Mouse (Mus musculus) bone marrow, adult 2 months (tissue): Measurements from ENCODE around the gene Krt39.

ENCODE experiments used
- CTCF ChIP-seq: fragments of 200-500 bp; IDR thresholded peaks from 2 replicates; pipeline ENCODE4 v1.5.1; 2011; ENCODE audit warnings: low read length, control low read depth; ENCODE audit not compliant: control insufficient read depth, insufficient read depth
- POLR2A ChIP-seq: fragments of 200-500 bp; IDR thresholded peaks from 2 replicates; pipeline ENCODE4 v1.6.1; 2011; ENCODE audit warnings: low read depth, mild to moderate bottlenecking, control low read depth, low read length, borderline replicate concordance; ENCODE audit not compliant: control insufficient read depth

- no peak for TF ChIP-seq CTCF
- no peak for TF ChIP-seq POLR2A
Observed at GRCm38 (mm10) chr11:99469228-99469627, 51.9 kb downstream of the Krt39 start.
